Mouse (Mus musculus) thymus, postnatal 14 days (tissue): ENCODE measurements around the gene Mtnr1b.

ENCODE experiments used
- DNase-seq: peaks from one replicate; pipeline ENCODE4 v3.0.0; 2021

Gene Mtnr1b

DNA sequence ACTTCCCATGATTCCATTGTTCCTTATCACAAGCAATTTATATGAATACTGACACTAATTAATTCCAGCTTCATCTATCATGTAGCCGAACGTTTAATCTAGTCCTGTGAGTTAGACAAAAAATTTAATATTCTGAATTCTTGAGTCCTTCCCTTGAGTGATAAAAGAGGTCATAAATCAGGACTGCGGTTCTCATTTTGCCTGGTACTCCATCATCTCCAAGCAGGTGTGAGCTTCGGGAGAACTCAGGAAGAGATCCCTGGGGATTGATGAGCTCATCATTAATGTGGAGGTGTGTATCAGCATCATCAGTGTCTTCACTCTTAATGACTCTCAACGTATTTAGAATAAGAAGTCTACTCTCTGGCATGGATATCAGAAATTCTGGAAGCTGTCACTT is 74.0 kb downstream of the Mtnr1b start:
- DNase-seq, result no peak

DNA sequence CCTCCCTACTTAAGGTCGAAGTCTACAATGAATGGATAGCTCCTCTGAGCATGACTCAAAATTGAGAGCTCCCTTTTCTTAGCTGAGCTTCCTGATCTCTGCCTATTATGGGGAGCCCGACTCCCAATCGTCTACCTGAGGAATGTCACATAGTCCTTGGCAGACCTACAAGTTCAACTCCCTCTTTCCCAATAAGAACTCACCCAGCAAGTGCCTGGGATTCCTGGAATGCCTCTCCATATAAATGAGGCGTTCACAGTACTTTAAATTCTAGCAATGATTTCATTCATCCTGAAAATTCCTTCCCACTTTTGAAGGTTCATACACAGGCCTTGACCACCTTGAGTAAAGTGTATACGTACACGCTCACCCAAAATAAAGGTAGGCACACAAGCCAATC is 79.9 kb downstream of the Mtnr1b start:
- DNase-seq, result no peak

DNA sequence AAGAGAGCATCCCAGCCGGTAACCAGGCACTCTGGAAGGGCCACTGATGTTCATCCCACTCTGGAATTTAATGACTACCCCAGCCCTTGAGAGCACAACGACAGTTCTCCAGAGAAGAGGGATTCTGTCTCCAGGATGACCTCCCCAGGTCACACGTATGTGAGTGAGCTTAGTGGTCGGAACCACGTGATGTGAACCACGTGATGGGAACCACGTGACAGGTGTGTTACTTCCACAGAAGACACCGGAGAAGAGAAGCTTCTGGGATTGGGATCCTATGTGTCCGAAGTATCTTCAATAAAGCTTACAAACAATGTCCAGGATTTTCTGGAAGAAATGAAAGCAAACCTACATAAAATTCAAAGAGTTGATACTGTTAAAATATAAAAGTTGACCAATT is 82.3 kb downstream of the Mtnr1b start:
- DNase-seq, result no peak

DNA sequence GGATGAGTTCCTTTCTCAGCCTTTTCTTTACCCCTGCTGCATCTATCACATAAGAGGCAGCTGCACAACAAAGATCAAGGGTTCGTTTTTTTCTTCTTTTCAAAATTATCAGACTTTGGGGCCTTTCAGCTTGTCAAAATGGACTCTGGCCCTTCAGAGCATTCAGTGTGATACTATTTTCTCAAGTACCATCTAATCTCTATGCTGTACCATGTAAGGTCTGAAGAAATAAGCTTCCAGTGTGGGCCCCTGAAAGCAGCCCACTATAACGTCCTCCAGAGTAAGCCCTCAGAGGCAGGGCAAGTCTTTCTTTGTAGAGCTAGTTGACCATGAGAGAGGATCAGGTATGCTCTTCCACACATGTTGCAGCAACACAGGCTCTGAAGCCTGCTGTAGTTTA is 87.7 kb downstream of the Mtnr1b start:
- DNase-seq, result no peak

DNA sequence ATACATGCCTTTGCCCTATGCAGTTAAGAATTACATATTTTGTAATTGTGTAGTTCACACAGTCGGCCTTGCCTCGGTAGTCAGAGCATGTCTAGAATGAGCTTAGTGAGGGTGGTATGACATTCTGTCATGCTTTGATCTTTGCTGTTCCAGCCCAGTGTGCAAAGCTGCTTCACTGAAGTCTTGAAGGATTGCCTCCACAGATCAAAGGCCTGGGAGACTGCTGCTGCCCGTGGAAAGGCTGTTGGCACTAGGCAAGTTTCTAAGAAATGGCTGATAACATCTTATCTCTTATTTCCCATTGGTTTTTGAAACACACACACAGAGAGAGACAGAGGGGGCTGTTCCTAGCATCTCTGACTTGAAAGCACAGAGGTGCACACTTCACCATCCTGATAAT is 88.2 kb downstream of the Mtnr1b start:
- peak; percentile 6 for DNase-seq

DNA sequence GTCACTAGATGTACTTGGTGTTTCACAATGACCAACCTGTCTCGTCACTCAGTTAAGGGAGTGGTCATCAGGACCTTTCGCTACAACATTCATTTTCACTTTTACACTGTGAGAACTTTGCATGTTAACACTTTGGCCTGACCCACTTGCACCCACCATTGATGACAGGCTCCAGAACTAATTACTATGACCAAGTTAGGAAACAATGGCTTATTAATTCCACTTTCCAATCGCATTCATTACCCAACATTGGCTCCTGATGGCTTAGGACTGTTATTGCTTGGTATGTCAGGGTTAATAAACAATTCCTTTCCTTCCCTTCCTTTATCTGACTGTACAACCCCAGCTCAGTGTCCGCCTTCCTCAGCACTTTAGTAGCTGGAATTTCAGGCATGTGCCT is 92.4 kb downstream of the Mtnr1b start:
- no peak for DNase-seq

DNA sequence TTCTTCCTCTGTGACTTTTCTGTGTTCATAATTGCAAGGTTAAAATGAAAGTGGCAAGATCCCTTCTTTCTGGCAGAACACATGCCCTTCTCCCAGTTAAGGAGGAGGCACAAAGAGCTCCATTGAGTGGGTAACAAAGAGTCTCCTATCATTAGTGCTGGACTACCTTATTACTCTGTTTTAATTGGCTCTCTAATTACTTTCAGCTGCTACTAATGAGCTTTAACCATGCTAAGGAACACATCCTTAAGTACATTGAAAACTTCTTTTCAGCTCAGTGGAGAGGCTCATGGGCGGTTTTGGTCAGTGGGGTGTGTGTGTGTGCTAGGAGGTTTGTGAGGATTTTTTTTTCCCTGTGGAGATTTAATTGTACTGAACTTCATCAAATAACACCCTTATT is 99.4 kb downstream of the Mtnr1b start:
- no peak for DNase-seq
